In the genomic region with DNA sequence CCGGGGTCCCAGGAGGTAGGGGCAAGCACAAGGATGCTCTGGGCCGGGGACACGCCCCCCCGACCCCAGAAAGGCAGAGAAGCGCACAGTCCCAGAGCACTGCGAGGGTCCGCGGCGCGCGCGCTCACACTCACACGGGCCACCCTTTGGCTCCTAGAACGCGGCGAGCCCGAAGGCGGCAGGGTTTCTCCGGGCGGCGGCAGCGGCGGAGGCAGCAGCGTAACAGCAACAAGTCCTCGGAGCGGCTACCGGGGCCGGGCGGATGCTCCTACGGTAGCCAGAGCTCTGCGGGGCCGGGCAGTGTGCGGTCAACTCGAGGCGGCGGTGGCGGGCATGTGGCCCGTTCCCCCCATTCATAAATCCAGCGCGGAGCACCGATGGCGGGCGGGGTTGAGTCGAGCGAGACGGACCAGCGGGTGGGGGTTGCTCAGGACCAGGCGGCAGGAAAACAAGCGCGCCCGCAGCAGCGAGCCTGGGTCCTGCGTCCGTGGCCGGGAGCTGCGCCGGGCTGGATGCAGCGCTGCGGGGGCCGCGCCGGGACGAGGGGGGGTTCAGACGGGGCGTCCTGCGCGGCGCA, we compare ENCODE assay signal across 8 mouse cellular contexts. TPM values are rescaled to one million over a fixed set of nuclear protein-coding genes. Genes with fewer than 3 reads are reported as not detected.
DNase-seq lines count a peak whose midpoint lies in the region; ATAC-seq and TF ChIP-seq lines count a peak whose summit lies in the region.

A gene (minus strand): TSS at position 357 of the 577 bp plus-strand sequence.

- no peaks in the 10 kb centered on the region for H3K36me3 ChIP-seq in lung, embryonic 16.5 days (ENCODE audit: control insufficient read depth, insufficient read depth, low read length)
- no peaks in the 10 kb centered on the region for H3K36me3 ChIP-seq in forebrain, embryonic 10.5 days (replicated peaks)
- H3K36me3 ChIP-seq in hindbrain, embryonic 13.5 days: no peaks in the 10 kb centered on the region
- no peaks in the 10 kb centered on the region for H3K36me3 ChIP-seq in limb, embryonic 15.5 days
- H3K36me3 ChIP-seq in stomach, postnatal 0 days (ENCODE audit: control insufficient read depth, insufficient read depth, low read length): no peaks in the 10 kb centered on the region

- H3K27me3 ChIP-seq in lung, embryonic 16.5 days (ENCODE audit: control insufficient read depth, insufficient read depth, low read depth, low read length): peaks cover 89% of the 10 kb centered on the region
- peaks cover 96% of the 10 kb centered on the region for H3K27me3 ChIP-seq in forebrain, embryonic 10.5 days (ENCODE audit: poor library complexity, severe bottlenecking)
- H3K27me3 ChIP-seq in hindbrain, embryonic 13.5 days: peaks cover 99% of the 10 kb centered on the region
- peaks cover 92% of the 10 kb centered on the region for H3K27me3 ChIP-seq in limb, embryonic 15.5 days
- peaks cover 40% of the 10 kb centered on the region; the same call in 1 of the 2 replicates for H3K27me3 ChIP-seq in stomach, postnatal 0 days (ENCODE audit: control insufficient read depth, insufficient read depth, low read length)

- ATAC-seq in lung, embryonic 16.5 days (ENCODE audit: low read depth): peak; percentile 44; the same call in 1 of the 2 replicates
- ATAC-seq in hindbrain, embryonic 13.5 days (ENCODE audit: low FRiP score): peak; percentile 21
- peak; percentile 43; the same call in 1 of the 2 replicates for ATAC-seq in limb, embryonic 15.5 days (ENCODE audit: insufficient number of reproducible peaks, low FRiP score, low TSS enrichment, low read depth)
- ATAC-seq in stomach, postnatal 0 days (ENCODE audit: low FRiP score, low TSS enrichment): peak; percentile 34; the same call in 1 of the 2 replicates

- peak within 1 kb of the TSS; percentile 20; the same call in 1 of the 2 replicates for H3K9ac ChIP-seq in lung, embryonic 16.5 days (ENCODE audit: low read length)
- peak within 1 kb of the TSS; percentile 78 for H3K9ac ChIP-seq in hindbrain, embryonic 13.5 days
- peak within 1 kb of the TSS; percentile 15; the same call in 1 of the 2 replicates for H3K9ac ChIP-seq in limb, embryonic 15.5 days
- H3K9ac ChIP-seq in stomach, postnatal 0 days (ENCODE audit: low read length): peak within 1 kb of the TSS; percentile 38; the same call in 1 of the 2 replicates

- peaks cover 23% of the 10 kb centered on the region for H3K4me1 ChIP-seq in lung, embryonic 16.5 days (replicated peaks; ENCODE audit: control insufficient read depth, insufficient read depth, low read length)
- peaks cover 32% of the 10 kb centered on the region for H3K4me1 ChIP-seq in forebrain, embryonic 10.5 days
- H3K4me1 ChIP-seq in hindbrain, embryonic 13.5 days (replicated peaks): peaks cover 28% of the 10 kb centered on the region
- H3K4me1 ChIP-seq in limb, embryonic 15.5 days: peaks cover 25% of the 10 kb centered on the region
- peaks cover 3% of the 10 kb centered on the region; the same call in 1 of the 2 replicates for H3K4me1 ChIP-seq in stomach, postnatal 0 days (replicated peaks; ENCODE audit: control insufficient read depth, insufficient read depth)

- TF ChIP-seq CTCF in brain, embryonic 14.5 days (IDR thresholded peaks at IDR 0.05; ENCODE audit: borderline replicate concordance, extremely low read depth, insufficient read depth, insufficient read length): no peak
- TF ChIP-seq CTCF in stomach, postnatal 0 days (IDR thresholded peaks at IDR 0.05; ENCODE audit: low read depth): no peak

- under 1% methylated on average over 62 of the region's 68 CpGs for WGBS in lung, embryonic 16.5 days
- under 1% methylated on average over 68 of the region's 68 CpGs for WGBS in forebrain, embryonic 10.5 days
- WGBS in hindbrain, embryonic 13.5 days: under 1% methylated on average over 68 of the region's 68 CpGs
- WGBS in limb, embryonic 15.5 days: under 1% methylated on average over 65 of the region's 68 CpGs
- under 1% methylated on average over 68 of the region's 68 CpGs for WGBS in stomach, postnatal 0 days

- H3K4me3 ChIP-seq in lung, embryonic 16.5 days (ENCODE audit: low read length): peak within 1 kb of the TSS; percentile 52
- peak within 1 kb of the TSS; percentile 71 for H3K4me3 ChIP-seq in forebrain, embryonic 10.5 days
- H3K4me3 ChIP-seq in hindbrain, embryonic 13.5 days: peak within 1 kb of the TSS; percentile 64
- peak within 1 kb of the TSS; percentile 51 for H3K4me3 ChIP-seq in limb, embryonic 15.5 days
- peak within 1 kb of the TSS; percentile 48 for H3K4me3 ChIP-seq in stomach, postnatal 0 days (ENCODE audit: low read depth, low read length)

- TF ChIP-seq POLR2A in brain, embryonic 14.5 days (IDR thresholded peaks at IDR 0.05; ENCODE audit: borderline replicate concordance, extremely low read depth, insufficient read depth, insufficient read length, poor library complexity, severe bottlenecking): no peak

- peak within 1 kb of the TSS; percentile 83 for H3K4me2 ChIP-seq in lung, embryonic 16.5 days (ENCODE audit: low read depth, low read length)
- peak within 1 kb of the TSS; percentile 98 for H3K4me2 ChIP-seq in hindbrain, embryonic 13.5 days
- peak within 1 kb of the TSS; percentile 99 for H3K4me2 ChIP-seq in limb, embryonic 15.5 days
- peak within 1 kb of the TSS; percentile 83 for H3K4me2 ChIP-seq in stomach, postnatal 0 days (replicated peaks; ENCODE audit: low read depth)

- no peak for TF ChIP-seq EP300 in stomach, postnatal 0 days (optimal IDR thresholded peaks at IDR 0.05)

- H3K27ac ChIP-seq in lung, embryonic 16.5 days (ENCODE audit: low read length): no peak within 1 kb of the TSS
- H3K27ac ChIP-seq in forebrain, embryonic 10.5 days: peak within 1 kb of the TSS; percentile 20; the same call in 1 of the 2 replicates
- H3K27ac ChIP-seq in hindbrain, embryonic 13.5 days: no peak within 1 kb of the TSS
- H3K27ac ChIP-seq in limb, embryonic 15.5 days: no peak within 1 kb of the TSS
- no peak within 1 kb of the TSS for H3K27ac ChIP-seq in stomach, postnatal 0 days (replicated peaks)

- no peak for DNase-seq in lung, postnatal 36 days
- DNase-seq in brain, embryonic 14.5 days (ENCODE audit: low read depth): peak; percentile 56
- peak; percentile 53 for DNase-seq in forebrain, embryonic 10.5 days (ENCODE audit: extremely low spot score, low spot score)
- peak; percentile 40 for DNase-seq in stomach, postnatal 0 days (ENCODE audit: low spot score)
- DNase-seq in spleen, postnatal 14 days (ENCODE audit: low spot score in 2 of 2): no peak

- no peaks in the 10 kb centered on the region for H3K9me3 ChIP-seq in lung, embryonic 16.5 days (ENCODE audit: control insufficient read depth, low read length)
- no peaks in the 10 kb centered on the region for H3K9me3 ChIP-seq in forebrain, embryonic 10.5 days
- no peaks in the 10 kb centered on the region for H3K9me3 ChIP-seq in hindbrain, embryonic 13.5 days
- H3K9me3 ChIP-seq in limb, embryonic 15.5 days: no peaks in the 10 kb centered on the region
- H3K9me3 ChIP-seq in stomach, postnatal 0 days (ENCODE audit: control insufficient read depth, low read length): no peaks in the 10 kb centered on the region

RNA-seq across cellular contexts. Expression of the gene that starts here (rescaled TPM):
- polyA plus RNA-seq in lung, embryonic 16.5 days (2015; fragmentation: Nextera tagmentation; extraction: Ambion mirVana): 0.05 and 0.08 TPM in 2 replicates
- polyA plus RNA-seq in brain, embryonic 14.5 days (2012; rRNA removed): 8.9 and 13.3 TPM in 2 replicates
- not detected in 2 replicates for polyA plus RNA-seq in forebrain, embryonic 10.5 days (2016; fragmentation: Nextera tagmentation; extraction: Ambion mirVana)
- polyA plus RNA-seq in hindbrain, embryonic 13.5 days (2015; fragmentation: Nextera tagmentation; extraction: Ambion mirVana): 2.1 and 2.3 TPM in 2 replicates
- 0.54 and 0.61 TPM in 2 replicates for polyA plus RNA-seq in limb, embryonic 15.5 days (2015; fragmentation: Nextera tagmentation; extraction: Ambion mirVana)
- polyA plus RNA-seq in stomach, postnatal 0 days (2015; fragmentation: Nextera tagmentation; extraction: Ambion mirVana): 0.12 and 0.17 TPM in 2 replicates

Comparison
In these comparisons a context has a peak if more than half of its experiments do, and no peak if none do; other contexts are left out.
1. Peak in ATAC-seq, H3K4me3 ChIP-seq, H3K9ac ChIP-seq and H3K4me2 ChIP-seq in lung, embryonic 16.5 days; RNA of the gene not detected or under 1 TPM.
2. Peak in DNase-seq, H3K4me3 ChIP-seq and H3K27ac ChIP-seq in forebrain, embryonic 10.5 days; RNA of the gene not detected or under 1 TPM.
3. Peak in ATAC-seq, H3K4me3 ChIP-seq, H3K9ac ChIP-seq and H3K4me2 ChIP-seq in limb, embryonic 15.5 days; RNA of the gene not detected or under 1 TPM.
4. Peak in DNase-seq, ATAC-seq, H3K4me3 ChIP-seq, H3K9ac ChIP-seq and H3K4me2 ChIP-seq in stomach, postnatal 0 days; RNA of the gene not detected or under 1 TPM.
5. H3K9ac ChIP-seq: peak in every context shown above with its lines; median percentile 78 in hindbrain, embryonic 13.5 days; 38 in stomach, postnatal 0 days; 20 in lung, embryonic 16.5 days; 15 in limb, embryonic 15.5 days.